Mouse (Mus musculus): ENCODE data around the gene Gfap. TPM values are rescaled to one million over a fixed set of nuclear protein-coding genes. Genes with fewer than 3 reads are reported as not detected.
A peak's percentile ranks its signal among the peaks of the same experiment; 100 is the strongest.

Gene Gfap
- polyA plus RNA-seq, 1 experiment from 2014 or later = 0.23 TPM

- Histone ChIP-seq H3K27ac (ENCODE audit: low read depth, low read length) (no peak overlapping the region), H3K9me3 (replicated peaks; ENCODE audit: control insufficient read depth, low read length) (no peaks in the 10 kb centered on the region), H3K4me3 (ENCODE audit: low read depth, low read length) (no peak overlapping the region), H3K36me3 (ENCODE audit: control insufficient read depth, insufficient read depth, low read length) (no peaks in the 10 kb centered on the region), H3K4me2 (ENCODE audit: low read length) (no peak overlapping the region), H3K4me1 (ENCODE audit: control insufficient read depth, insufficient read depth, low read length) (no peaks in the 10 kb centered on the region), H3K9ac (ENCODE audit: low read length) (no peak overlapping the region), H3K27me3 (replicated peaks; ENCODE audit: control insufficient read depth, insufficient read depth, low read length) (no peaks in the 10 kb centered on the region)
- 73% methylated on average over 3 of the region's 3 CpGs for WGBS
- DNase-seq (ENCODE audit: low spot score) (peak; percentile 20), ATAC-seq (peak; percentile 23; the same call in 1 of the 2 replicates)
Measured at GRCm38 (mm10) chr11:102937529-102938182, 36.9 kb upstream of the Gfap start.

- 34% methylated on average over 4 of the region's 4 CpGs for WGBS
- Histone ChIP-seq H3K9ac (ENCODE audit: low read length) (no peak overlapping the region), H3K4me2 (ENCODE audit: low read length) (no peak overlapping the region), H3K4me3 (ENCODE audit: low read depth, low read length) (no peak overlapping the region), H3K36me3 (ENCODE audit: control insufficient read depth, insufficient read depth, low read length) (no peaks in the 10 kb centered on the region), H3K27ac (ENCODE audit: low read depth, low read length) (no peak overlapping the region), H3K27me3 (replicated peaks; ENCODE audit: control insufficient read depth, insufficient read depth, low read length) (no peaks in the 10 kb centered on the region), H3K9me3 (replicated peaks; ENCODE audit: control insufficient read depth, low read length) (no peaks in the 10 kb centered on the region), H3K4me1 (ENCODE audit: control insufficient read depth, insufficient read depth, low read length) (no peaks in the 10 kb centered on the region)
- ATAC-seq (no peak), DNase-seq (ENCODE audit: low spot score) (no peak)
Measured at GRCm38 (mm10) chr11:102936272-102936671, 35.6 kb upstream of the Gfap start.

- Histone ChIP-seq H3K27ac (ENCODE audit: low read depth, low read length) (no peak overlapping the region), H3K9ac (ENCODE audit: low read length) (no peak overlapping the region), H3K4me1 (ENCODE audit: control insufficient read depth, insufficient read depth, low read length) (no peaks in the 10 kb centered on the region), H3K4me2 (ENCODE audit: low read length) (no peak overlapping the region), H3K9me3 (replicated peaks; ENCODE audit: control insufficient read depth, low read length) (no peaks in the 10 kb centered on the region), H3K27me3 (replicated peaks; ENCODE audit: control insufficient read depth, insufficient read depth, low read length) (no peaks in the 10 kb centered on the region), H3K4me3 (ENCODE audit: low read depth, low read length) (no peak overlapping the region), H3K36me3 (ENCODE audit: control insufficient read depth, insufficient read depth, low read length) (no peaks in the 10 kb centered on the region)
- 94% methylated on average over 10 of the region's 10 CpGs for WGBS
- ATAC-seq (no peak), DNase-seq (ENCODE audit: low spot score) (no peak)
Measured at GRCm38 (mm10) chr11:102930672-102931071, 30.0 kb upstream of the Gfap start.

- peak overlapping the region; percentile 88 for H3K27ac ChIP-seq (ENCODE audit: low read depth, low read length)
- H3K4me1 ChIP-seq (ENCODE audit: control insufficient read depth, insufficient read depth, low read length) = peaks cover 5% of the 10 kb centered on the region; the same call in 1 of the 2 replicates
- H3K4me2 ChIP-seq (ENCODE audit: low read length) = peak overlapping the region; percentile 79
- WGBS = under 1% methylated on average over 10 of the region's 10 CpGs
- peak overlapping the region; percentile 61 for H3K9ac ChIP-seq (ENCODE audit: low read length)
- H3K36me3 ChIP-seq (ENCODE audit: control insufficient read depth, insufficient read depth, low read length) = no peaks in the 10 kb centered on the region
- no peak; the same call in 1 of the 2 replicates for ATAC-seq
- H3K9me3 ChIP-seq (replicated peaks; ENCODE audit: control insufficient read depth, low read length) = no peaks in the 10 kb centered on the region
- no peak for DNase-seq (ENCODE audit: low spot score)
- H3K27me3 ChIP-seq (replicated peaks; ENCODE audit: control insufficient read depth, insufficient read depth, low read length) = no peaks in the 10 kb centered on the region
- peak overlapping the region; percentile 63 for H3K4me3 ChIP-seq (ENCODE audit: low read depth, low read length)
Measured at GRCm38 (mm10) chr11:102925351-102925717, 24.6 kb upstream of the Gfap start.

- under 1% methylated on average over 62 of the region's 62 CpGs for WGBS
- peak within 1 kb of the TSS; percentile 72 for H3K9ac ChIP-seq (ENCODE audit: low read length)
- peaks cover 5% of the 10 kb centered on the region; the same call in 1 of the 2 replicates for H3K4me1 ChIP-seq (ENCODE audit: control insufficient read depth, insufficient read depth, low read length)
- H3K4me3 ChIP-seq (ENCODE audit: low read depth, low read length) = peak within 1 kb of the TSS; percentile 63
- H3K9me3 ChIP-seq (replicated peaks; ENCODE audit: control insufficient read depth, low read length) = no peaks in the 10 kb centered on the region
- H3K27me3 ChIP-seq (replicated peaks; ENCODE audit: control insufficient read depth, insufficient read depth, low read length) = no peaks in the 10 kb centered on the region
- peak within 1 kb of the TSS; percentile 79 for H3K4me2 ChIP-seq (ENCODE audit: low read length)
- no peaks in the 10 kb centered on the region for H3K36me3 ChIP-seq (ENCODE audit: control insufficient read depth, insufficient read depth, low read length)
- DNase-seq (ENCODE audit: low spot score) = peak; percentile 98
- H3K27ac ChIP-seq (ENCODE audit: low read depth, low read length) = peak within 1 kb of the TSS; percentile 88
- ATAC-seq = peak; percentile 96
Measured at GRCm38 (mm10) chr11:102924557-102925350, 24.0 kb upstream of the Gfap start, which contains the start of gene Kif18b. Gene Kif18b, minus strand, starts transcription at chr11:102925124.

- Histone ChIP-seq H3K9me3 (replicated peaks; ENCODE audit: control insufficient read depth, low read length) (no peaks in the 10 kb centered on the region), H3K27ac (ENCODE audit: low read depth, low read length) (no peak overlapping the region), H3K4me3 (ENCODE audit: low read depth, low read length) (no peak overlapping the region), H3K27me3 (replicated peaks; ENCODE audit: control insufficient read depth, insufficient read depth, low read length) (no peaks in the 10 kb centered on the region), H3K4me2 (ENCODE audit: low read length) (no peak overlapping the region), H3K36me3 (ENCODE audit: control insufficient read depth, insufficient read depth, low read length) (no peaks in the 10 kb centered on the region), H3K9ac (ENCODE audit: low read length) (no peak overlapping the region), H3K4me1 (ENCODE audit: control insufficient read depth, insufficient read depth, low read length) (peaks cover 5% of the 10 kb centered on the region; the same call in 1 of the 2 replicates)
- DNase-seq (ENCODE audit: low spot score) = no peak
- 78% methylated on average over 6 of the region's 6 CpGs for WGBS
- no peak for ATAC-seq
Measured at GRCm38 (mm10) chr11:102921491-102921890, 20.8 kb upstream of the Gfap start.

- Histone ChIP-seq H3K4me3 (ENCODE audit: low read depth, low read length) (no peak overlapping the region), H3K27ac (ENCODE audit: low read depth, low read length) (no peak overlapping the region), H3K9ac (ENCODE audit: low read length) (no peak overlapping the region), H3K4me1 (ENCODE audit: control insufficient read depth, insufficient read depth, low read length) (no peaks in the 10 kb centered on the region), H3K36me3 (ENCODE audit: control insufficient read depth, insufficient read depth, low read length) (peaks cover 33% of the 10 kb centered on the region), H3K4me2 (ENCODE audit: low read length) (no peak overlapping the region), H3K9me3 (replicated peaks; ENCODE audit: control insufficient read depth, low read length) (no peaks in the 10 kb centered on the region), H3K27me3 (replicated peaks; ENCODE audit: control insufficient read depth, insufficient read depth, low read length) (no peaks in the 10 kb centered on the region)
- DNase-seq (ENCODE audit: low spot score) (no peak), ATAC-seq (no peak)
- 90% methylated on average over 4 of the region's 4 CpGs for WGBS
Measured at GRCm38 (mm10) chr11:102918077-102918476, 17.4 kb upstream of the Gfap start.

GRCm38 (mm10) chr11:102915380-102915779 lies 14.7 kb upstream of the Gfap start:
- no peak for DNase-seq (ENCODE audit: low spot score)
- H3K36me3 ChIP-seq (ENCODE audit: control insufficient read depth, insufficient read depth, low read length) = peaks cover 55% of the 10 kb centered on the region
- H3K27ac ChIP-seq (ENCODE audit: low read depth, low read length) = no peak overlapping the region
- H3K9me3 ChIP-seq (replicated peaks; ENCODE audit: control insufficient read depth, low read length) = no peaks in the 10 kb centered on the region
- H3K27me3 ChIP-seq (replicated peaks; ENCODE audit: control insufficient read depth, insufficient read depth, low read length) = no peaks in the 10 kb centered on the region
- no peak overlapping the region for H3K4me2 ChIP-seq (ENCODE audit: low read length)
- no peak for ATAC-seq
- H3K4me3 ChIP-seq (ENCODE audit: low read depth, low read length) = no peak overlapping the region
- H3K4me1 ChIP-seq (ENCODE audit: control insufficient read depth, insufficient read depth, low read length) = no peaks in the 10 kb centered on the region
- WGBS = 91% methylated on average over 9 of the region's 9 CpGs
- H3K9ac ChIP-seq (ENCODE audit: low read length) = no peak overlapping the region

- Histone ChIP-seq H3K27me3 (replicated peaks; ENCODE audit: control insufficient read depth, insufficient read depth, low read length) (no peaks in the 10 kb centered on the region), H3K4me1 (ENCODE audit: control insufficient read depth, insufficient read depth, low read length) (no peaks in the 10 kb centered on the region), H3K4me3 (ENCODE audit: low read depth, low read length) (no peak overlapping the region), H3K27ac (ENCODE audit: low read depth, low read length) (no peak overlapping the region), H3K36me3 (ENCODE audit: control insufficient read depth, insufficient read depth, low read length) (peaks cover 91% of the 10 kb centered on the region), H3K4me2 (ENCODE audit: low read length) (no peak overlapping the region), H3K9me3 (replicated peaks; ENCODE audit: control insufficient read depth, low read length) (no peaks in the 10 kb centered on the region), H3K9ac (ENCODE audit: low read length) (no peak overlapping the region)
- WGBS = 75% methylated on average over 7 of the region's 7 CpGs
- ATAC-seq (no peak), DNase-seq (ENCODE audit: low spot score) (no peak)
Measured at GRCm38 (mm10) chr11:102911376-102911775, 10.7 kb upstream of the Gfap start.
